Mouse (Mus musculus) brain, embryonic 14.5 days (tissue): ENCODE results near the gene Olfr323. TPM values are rescaled to one million over a fixed set of nuclear protein-coding genes. Genes with fewer than 3 reads are reported as not detected.

Experiments used
- DNase-seq: peaks from one replicate; pipeline ENCODE4 v3.0.0-alpha.2; 2011; ENCODE audit warnings: low read depth
- CTCF ChIP-seq: fragments of 200-500 bp; IDR thresholded peaks from 2 replicates; pipeline ENCODE4 v1.5.1; 2012; ENCODE audit warnings: inconsistent platforms, mild to moderate bottlenecking, moderate library complexity, borderline replicate concordance; ENCODE audit not compliant: insufficient read depth, insufficient read length; ENCODE audit errors: extremely low read depth
- POLR2A ChIP-seq: fragments of 200-500 bp; IDR thresholded peaks from 2 replicates; pipeline ENCODE4 v1.6.1; 2012; ENCODE audit warnings: mild to moderate bottlenecking, inconsistent platforms, borderline replicate concordance; ENCODE audit not compliant: poor library complexity, insufficient read depth, insufficient read length, severe bottlenecking; ENCODE audit errors: extremely low read depth
- polyA plus RNA-seq: library from polyadenylated mRNA; depleted of rRNA; stranded (reverse); fragments of >200 nt; gene quantifications from 2 replicates; pipeline ENCODE4 v1.2.3, GENCODE M21; 2012; rRNA removed

Olfr323 gene
- polyA plus RNA-seq, 1 experiment = not detected

DNA sequence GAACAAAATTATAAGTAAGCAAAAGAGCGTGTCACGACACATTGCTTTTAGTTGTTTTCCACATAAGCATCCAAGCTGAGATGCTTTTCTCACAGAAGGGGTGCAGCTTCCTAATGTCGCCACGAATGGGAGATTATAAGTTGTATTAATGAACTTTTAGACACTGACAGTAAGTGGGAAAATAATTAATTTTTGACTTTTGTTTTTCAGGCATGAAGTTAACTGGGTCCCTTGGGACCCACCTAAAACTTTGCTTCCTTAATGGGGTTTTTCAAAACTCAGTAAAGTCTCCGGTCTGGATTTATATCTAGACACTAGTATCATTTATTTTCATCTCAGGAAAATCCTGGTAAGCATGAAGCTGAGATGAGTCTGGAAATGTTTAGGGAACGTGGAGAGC is 35.5 kb downstream of the Olfr323 start, which contains the start of gene Olfr324:
Gene Olfr324 (plus strand): TSS at position 301 of the 400 bp plus-strand sequence.
- TF ChIP-seq POLR2A (no peak), CTCF (no peak)
- DNase-seq = no peak

DNA sequence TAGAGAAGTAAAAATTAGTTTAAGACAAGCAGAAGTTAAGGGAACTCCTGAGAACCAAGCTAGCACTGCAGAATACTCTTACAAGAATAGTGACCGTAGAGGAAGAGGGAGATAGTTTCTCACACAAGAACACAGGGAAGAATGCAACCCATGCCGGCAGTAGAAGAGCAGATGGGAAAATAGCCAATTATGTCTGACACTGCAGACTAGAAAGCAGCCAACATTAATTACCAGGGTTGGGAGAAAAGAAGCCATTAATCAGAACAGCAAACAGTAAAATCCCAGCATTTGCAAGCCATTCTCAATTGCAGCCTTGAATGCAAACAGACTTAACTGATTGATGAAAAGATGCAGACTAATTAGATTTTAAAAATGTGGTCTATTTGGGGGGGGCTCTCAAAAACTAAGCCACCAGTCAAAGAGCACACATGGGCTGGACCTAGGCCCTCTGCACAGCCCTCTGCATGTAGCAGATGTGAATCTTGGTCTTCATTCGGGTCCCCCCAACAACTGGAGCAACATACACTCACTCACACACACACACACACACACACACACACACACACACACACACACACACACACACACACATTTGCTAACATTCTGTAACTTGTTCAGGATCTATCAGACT is 41.6 kb downstream of the Olfr323 start:
- TF ChIP-seq POLR2A = no peak
- no peak for TF ChIP-seq CTCF
- DNase-seq = peak; percentile 88

DNA sequence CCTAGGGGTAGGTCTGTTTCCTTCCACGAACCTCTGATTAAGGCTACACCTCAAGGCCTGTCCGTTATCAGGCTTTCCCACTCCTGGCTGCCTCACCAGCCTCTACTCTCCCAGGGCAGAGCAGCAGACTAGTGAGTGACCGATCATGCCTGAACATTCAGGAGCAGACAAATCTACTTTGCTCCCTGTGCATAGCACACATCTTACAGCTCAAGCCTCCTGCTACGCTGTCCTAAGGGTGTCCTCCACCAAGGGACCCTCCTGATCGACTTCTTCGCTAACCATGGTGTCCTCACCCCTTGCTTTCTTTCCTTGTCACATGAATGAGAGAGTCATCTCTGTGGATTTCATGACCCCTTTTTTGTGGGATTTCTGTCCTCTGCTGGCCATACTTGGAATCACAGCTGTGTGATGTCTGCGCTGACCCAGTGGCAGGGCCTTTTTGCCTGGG is 42.4 kb downstream of the Olfr323 start:
- DNase-seq = peak; percentile 19
- TF ChIP-seq CTCF (peak; percentile 74), POLR2A (no peak)

DNA sequence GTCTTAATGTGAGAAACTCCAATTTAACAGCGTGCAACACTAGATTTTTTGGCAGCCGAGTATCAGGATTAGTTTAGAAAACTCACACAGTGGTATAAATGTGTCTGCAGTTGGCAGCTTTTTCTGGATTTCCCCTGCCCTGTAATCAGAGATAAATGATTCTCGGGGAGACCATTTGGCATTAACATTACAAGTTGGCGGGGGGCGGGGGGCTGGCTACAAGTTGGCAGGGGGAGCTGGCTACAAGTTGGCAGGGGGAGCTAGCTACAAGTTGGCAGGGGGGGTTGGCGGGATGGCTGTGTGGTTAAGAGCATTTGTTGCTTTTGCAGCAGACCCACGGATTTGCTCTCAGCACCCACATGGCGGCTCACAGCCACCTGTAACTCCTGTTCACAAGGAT is 51.7 kb downstream of the Olfr323 start:
- TF ChIP-seq POLR2A = no peak

DNA sequence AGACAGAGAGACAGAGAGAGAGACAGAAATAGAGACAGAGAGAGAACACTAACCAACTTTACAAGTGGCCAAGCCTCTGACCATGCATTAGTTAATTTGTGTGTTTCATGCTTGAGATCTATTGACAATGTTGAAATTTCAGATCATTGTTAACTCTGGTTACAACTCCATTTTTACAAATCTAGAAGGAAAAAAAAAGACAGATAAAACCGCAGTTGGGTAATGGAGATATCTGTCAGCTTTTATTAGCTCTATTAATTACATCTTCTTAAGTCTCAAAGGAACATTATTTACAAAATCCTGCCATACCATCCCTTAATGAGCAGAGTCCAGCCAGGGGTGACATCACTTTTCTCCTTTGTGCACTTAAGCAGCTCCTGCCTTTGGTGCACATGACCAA is 52.9 kb downstream of the Olfr323 start, which contains the start of gene Olfr325:
Gene Olfr325 (plus strand): TSS at position 301 of the 400 bp plus-strand sequence.
- DNase-seq = peak; percentile 24
- TF ChIP-seq POLR2A (no peak), CTCF (no peak)

More for the DNA sequence above, 51.7 kb downstream of the Olfr323 start:
- peak; percentile 87 for DNase-seq

Other genes with a start within 250 kb of the Olfr323 start
- not detected in 2 replicates for gene 1810065E05Rik, start 209.4 kb downstream of the Olfr323 start, polyA plus RNA-seq
- not detected in 2 replicates for gene Gm12253, start 197.9 kb downstream of the Olfr323 start, polyA plus RNA-seq
- gene Lypd9, start 177.6 kb downstream of the Olfr323 start, polyA plus RNA-seq = not detected in 2 replicates
- not detected in 2 replicates for gene Olfr30, start 168.2 kb downstream of the Olfr323 start, polyA plus RNA-seq
- gene Olfr332, start 137.9 kb downstream of the Olfr323 start, polyA plus RNA-seq = not detected in 2 replicates
- not detected in 2 replicates for gene Olfr331, start 127.9 kb downstream of the Olfr323 start, polyA plus RNA-seq
- gene Olfr330, start 95.7 kb downstream of the Olfr323 start, polyA plus RNA-seq = not detected in 2 replicates
- gene Olfr329-ps, start 84.1 kb downstream of the Olfr323 start, polyA plus RNA-seq = not detected in 2 replicates
- gene Olfr328, start 74.9 kb downstream of the Olfr323 start, polyA plus RNA-seq = not detected in 2 replicates
- gene Olfr224, start 59.9 kb downstream of the Olfr323 start, polyA plus RNA-seq = not detected in 2 replicates
- not detected in 2 replicates for gene Olfr325, start 52.8 kb downstream of the Olfr323 start, polyA plus RNA-seq
- gene Olfr324, start 35.4 kb downstream of the Olfr323 start, polyA plus RNA-seq = 0.10 TPM in 1 of 2 replicates, not detected in the other
- not detected in 2 replicates for gene 2210407C18Rik, start 14.4 kb downstream of the Olfr323 start, polyA plus RNA-seq
- 0.11 TPM in 1 of 2 replicates, not detected in the other for gene Trim58, start 10.0 kb upstream of the Olfr323 start, polyA plus RNA-seq
- not detected in 2 replicates for gene Olfr322, start 28.3 kb upstream of the Olfr323 start, polyA plus RNA-seq
- gene Olfr320, start 50.6 kb upstream of the Olfr323 start, polyA plus RNA-seq = not detected in 2 replicates
- gene Olfr319, start 68.7 kb upstream of the Olfr323 start, polyA plus RNA-seq = 0.10 TPM in 1 of 2 replicates, not detected in the other
- gene Olfr318, start 93.5 kb upstream of the Olfr323 start, polyA plus RNA-seq = not detected in 2 replicates
- 0.20 and 0.27 TPM in 2 replicates for gene Olfr317, start 108.7 kb upstream of the Olfr323 start, polyA plus RNA-seq
- gene Olfr316, start 122.2 kb upstream of the Olfr323 start, polyA plus RNA-seq = not detected in 2 replicates
- gene Olfr315, start 142.7 kb upstream of the Olfr323 start, polyA plus RNA-seq = not detected in 2 replicates
- not detected in 2 replicates for gene Olfr314, start 152.5 kb upstream of the Olfr323 start, polyA plus RNA-seq
- 1.1 and 2.4 TPM in 2 replicates for gene Fam183b, start 171.5 kb upstream of the Olfr323 start, polyA plus RNA-seq
- gene Olfr313, start 184.5 kb upstream of the Olfr323 start, polyA plus RNA-seq = not detected in 2 replicates
- not detected in 2 replicates for gene Olfr312, start 198.7 kb upstream of the Olfr323 start, polyA plus RNA-seq
- 0.06 TPM in 1 of 2 replicates, not detected in the other for gene Olfr311, start 208.8 kb upstream of the Olfr323 start, polyA plus RNA-seq
- 22.2 and 28.2 TPM in 2 replicates for gene Gm12258, start 216.7 kb upstream of the Olfr323 start, polyA plus RNA-seq
- gene 2810021J22Rik, start 236.7 kb upstream of the Olfr323 start, polyA plus RNA-seq = 8.7 and 10.0 TPM in 2 replicates